Mouse (Mus musculus) hindbrain, embryonic 13.5 days (tissue): ENCODE measurements around the gene Gm527. TPM values are rescaled to one million over a fixed set of nuclear protein-coding genes. Genes with fewer than 3 reads are reported as not detected.

Source experiments
- ATAC-seq: fragments of 200-750 bp; cut with Nextera tagmentation; 2 replicates; pipeline ENCODE4 v1.8.0; 2017; ENCODE audit warnings: moderate TSS enrichment; ENCODE audit not compliant: low FRiP score
- H3K27ac ChIP-seq: fragments of 300-500 bp; sonication (generic); 2 replicates; pipeline ENCODE4 v1.5.1; 2015; ENCODE audit warnings: inconsistent platforms, mild to moderate bottlenecking, moderate library complexity
- H3K27me3 ChIP-seq: fragments of 300-500 bp; sonication (generic); 2 replicates; pipeline ENCODE4 v1.6.1; 2015; ENCODE audit warnings: mild to moderate bottlenecking, inconsistent platforms
- H3K36me3 ChIP-seq: fragments of 300-500 bp; sonication (generic); 2 replicates; pipeline ENCODE4 v1.6.1; 2015; ENCODE audit warnings: mild to moderate bottlenecking, inconsistent platforms
- H3K4me1 ChIP-seq: fragments of 300-500 bp; sonication (generic); replicated peaks from 2 replicates; pipeline ENCODE4 v1.6.1; 2015; ENCODE audit warnings: inconsistent platforms
- H3K4me2 ChIP-seq: fragments of 300-500 bp; sonication (generic); 2 replicates; pipeline ENCODE4 v1.6.1; 2015; ENCODE audit warnings: inconsistent platforms, mild to moderate bottlenecking, moderate library complexity
- H3K4me3 ChIP-seq: fragments of 300-500 bp; sonication (generic); 2 replicates; pipeline ENCODE4 v1.5.1; 2015; ENCODE audit warnings: mild to moderate bottlenecking, inconsistent platforms
- H3K9ac ChIP-seq: fragments of 300-500 bp; sonication (generic); 2 replicates; pipeline ENCODE4 v1.6.1; 2015; ENCODE audit warnings: mild to moderate bottlenecking, inconsistent platforms
- H3K9me3 ChIP-seq: fragments of 300-500 bp; sonication (generic); 2 replicates; pipeline ENCODE4 v1.6.1; 2016; ENCODE audit warnings: inconsistent platforms
- WGBS: fragments of 180-500 bp; shearing (Covaris S2); methylation state at CpG from one replicate; pipeline ENCODE4 v1.1.7; 2015; 5-methylcytosine and 5-hydroxymethylcytosine counted together
- polyA plus RNA-seq: library from polyadenylated mRNA; unstranded; fragments of >200 nt; fragmentation: Nextera tagmentation; extraction: Ambion mirVana; gene quantifications from 2 replicates; pipeline ENCODE4 v1.2.1, GENCODE M21; 2015

The Gm527 gene
- polyA plus RNA-seq, 1 experiment from 2014 or later = 2.4 TPM

DNA sequence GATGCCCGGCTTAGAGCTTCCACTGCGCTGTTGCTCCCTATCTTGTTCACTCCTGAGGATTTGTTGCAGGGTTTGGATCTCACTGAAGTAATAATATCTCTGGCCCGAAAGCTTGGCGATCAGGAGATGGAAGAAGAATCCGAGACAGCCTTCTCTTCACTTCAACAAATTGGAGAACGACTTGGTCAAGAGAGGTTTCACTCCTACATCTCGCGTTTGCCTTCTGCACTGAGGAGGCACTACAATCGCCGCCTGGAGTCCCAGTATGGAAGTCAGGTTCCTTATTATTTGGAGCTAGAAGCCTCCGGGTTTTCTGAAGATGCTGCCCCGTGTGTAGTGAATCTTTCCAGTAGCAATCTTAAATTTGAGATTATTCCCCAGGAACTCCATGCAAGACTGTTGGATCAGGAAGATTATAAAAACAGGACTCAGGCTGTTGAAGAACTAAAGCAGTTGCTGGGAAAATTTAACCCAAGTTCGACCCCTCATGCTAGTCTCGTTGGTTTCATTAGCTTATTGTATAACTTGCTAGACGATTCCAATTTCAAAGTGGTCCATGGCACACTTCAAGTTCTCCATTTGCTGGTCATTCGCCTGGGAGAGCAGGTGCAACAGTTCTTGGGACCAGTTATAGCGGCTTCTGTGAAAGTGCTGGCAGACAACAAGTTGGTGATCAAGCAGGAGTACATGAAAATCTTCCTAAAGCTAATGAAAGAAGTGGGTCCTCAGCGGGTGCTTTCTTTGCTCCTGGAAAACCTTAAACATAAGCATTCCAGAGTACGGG lies 49.1 kb downstream of the Gm527 start:
- Histone ChIP-seq H3K9me3 (no peaks in the 10 kb centered on the region), H3K36me3 (no peaks in the 10 kb centered on the region), H3K27me3 (no peaks in the 10 kb centered on the region), H3K9ac (peak overlapping the region; percentile 94), H3K4me1 (peaks cover 58% of the 10 kb centered on the region), H3K4me2 (peak overlapping the region; percentile 98), H3K27ac (peak overlapping the region; percentile 93), H3K4me3 (peak overlapping the region; percentile 94)
- ATAC-seq = no peak
- WGBS = 4% methylated on average over 19 of the region's 19 CpGs

GRCm38 (mm10) chr12:64967470-64967869 lies 49.8 kb downstream of the Gm527 start:
- Histone ChIP-seq H3K4me2 (peak overlapping the region; percentile 98), H3K4me1 (peaks cover 63% of the 10 kb centered on the region), H3K9ac (peak overlapping the region; percentile 94), H3K36me3 (no peaks in the 10 kb centered on the region), H3K27me3 (no peaks in the 10 kb centered on the region), H3K4me3 (peak overlapping the region; percentile 94), H3K27ac (no peak overlapping the region), H3K9me3 (no peaks in the 10 kb centered on the region)
- ATAC-seq = no peak
- 1% methylated on average over 9 of the region's 9 CpGs for WGBS

GRCm38 (mm10) chr12:64968067-64968466 lies 50.4 kb downstream of the Gm527 start:
- Histone ChIP-seq H3K4me1 (peaks cover 63% of the 10 kb centered on the region), H3K36me3 (no peaks in the 10 kb centered on the region), H3K27me3 (no peaks in the 10 kb centered on the region), H3K9me3 (no peaks in the 10 kb centered on the region), H3K4me2 (peak overlapping the region; percentile 98), H3K4me3 (peak overlapping the region; percentile 94), H3K27ac (no peak overlapping the region), H3K9ac (peak overlapping the region; percentile 94)
- 6% methylated on average over 2 of the region's 2 CpGs for WGBS
- no peak for ATAC-seq

GRCm38 (mm10) chr12:64971399-64971798 lies 53.7 kb downstream of the Gm527 start:
- Histone ChIP-seq H3K4me3 (peak overlapping the region; percentile 4), H3K27me3 (no peaks in the 10 kb centered on the region), H3K36me3 (no peaks in the 10 kb centered on the region), H3K4me2 (peak overlapping the region; percentile 66), H3K4me1 (peaks cover 52% of the 10 kb centered on the region), H3K9ac (peak overlapping the region; percentile 20; the same call in 1 of the 2 replicates), H3K27ac (no peak overlapping the region), H3K9me3 (no peaks in the 10 kb centered on the region)
- no peak for ATAC-seq

GRCm38 (mm10) chr12:64972063-64972462 lies 54.4 kb downstream of the Gm527 start:
- no peak for ATAC-seq
- Histone ChIP-seq H3K4me1 (peaks cover 47% of the 10 kb centered on the region), H3K27me3 (no peaks in the 10 kb centered on the region), H3K36me3 (no peaks in the 10 kb centered on the region), H3K9me3 (no peaks in the 10 kb centered on the region), H3K27ac (no peak overlapping the region), H3K4me2 (peak overlapping the region; percentile 66; the same call in 1 of the 2 replicates), H3K9ac (peak overlapping the region; percentile 46; the same call in 1 of the 2 replicates), H3K4me3 (no peak overlapping the region)
- 83% methylated on average over 6 of the region's 6 CpGs for WGBS

Other genes starting within 250 kb of the Gm527 start
- gene Klhl28, start 47.6 kb downstream of the Gm527 start, polyA plus RNA-seq = 29.0 and 30.4 TPM in 2 replicates
- gene Togaram1, start 47.9 kb downstream of the Gm527 start, polyA plus RNA-seq = 24.1 and 24.7 TPM in 2 replicates
- gene Prpf39, start 118.4 kb downstream of the Gm527 start, polyA plus RNA-seq = 51.1 and 52.7 TPM in 2 replicates
- gene Fkbp3, start 156.1 kb downstream of the Gm527 start, polyA plus RNA-seq = 506 and 524 TPM in 2 replicates
- 8.4 and 9.9 TPM in 2 replicates for gene Fancm, start 157.7 kb downstream of the Gm527 start, polyA plus RNA-seq